Mouse (Mus musculus): ENCODE measurements around the gene Kifap3.

GRCm38 (mm10) chr1:163910343-163910742 is 131.0 kb downstream of the Kifap3 start:
- TF ChIP-seq POLR2A (IDR thresholded peaks at IDR 0.05; ENCODE audit: insufficient read length, low read depth) (no peak), TCF3 (IDR thresholded peaks at IDR 0.05; ENCODE audit: insufficient read length, low read depth) (no peak), MAX (IDR thresholded peaks at IDR 0.05; ENCODE audit: low read depth) (no peak), E2F4 (IDR thresholded peaks at IDR 0.05; ENCODE audit: insufficient read depth) (no peak), USF1 (IDR thresholded peaks at IDR 0.05; ENCODE audit: low read depth) (no peak), MYOD1 (IDR thresholded peaks at IDR 0.05; ENCODE audit: control insufficient read depth in 1 of 3, insufficient read length in 2 of 3, low read depth in 2 of 3) (no peak), POLR2AphosphoS2 (IDR thresholded peaks at IDR 0.05; ENCODE audit: insufficient read length, low read depth) (no peak), REST (IDR thresholded peaks at IDR 0.05; ENCODE audit: insufficient read depth, insufficient read length) (no peak), MYOG (IDR thresholded peaks at IDR 0.05; ENCODE audit: control insufficient read depth in 1 of 3, insufficient read depth in 1 of 3, insufficient read length in 2 of 3, low read depth in 2 of 3) (no peak), CEBPB (IDR thresholded peaks at IDR 0.05; ENCODE audit: insufficient read depth, poor library complexity, severe bottlenecking) (no peak), TCF12 (IDR thresholded peaks at IDR 0.05; ENCODE audit: insufficient read depth, poor library complexity, severe bottlenecking) (no peak)

Data from myocyte (in vitro differentiated cells).